Mouse (Mus musculus) right cerebral cortex, adult 2 months (tissue): ENCODE data around the gene Ipcef1.
A peak's percentile ranks its signal among the peaks of the same experiment; 100 is the strongest.

Experiments
- DNase-seq, 2 experiments: peaks; one replicate each; pipeline ENCODE4 v3.0.0; 2021 to 2022; ENCODE audit warnings: low spot score in 2 of 2

Gene Ipcef1

GRCm38 (mm10) chr10:6967588-6968242 lies 84.6 kb downstream of the Ipcef1 start:
- no peak for DNase-seq

- no peak for DNase-seq
Measured at GRCm38 (mm10) chr10:6958791-6959190, 93.5 kb downstream of the Ipcef1 start.

GRCm38 (mm10) chr10:6956357-6956756 lies 95.9 kb downstream of the Ipcef1 start:
- no peak for DNase-seq

- DNase-seq = no peak
Measured at GRCm38 (mm10) chr10:6954533-6954932, 97.7 kb downstream of the Ipcef1 start.

- no peak for DNase-seq
Measured at GRCm38 (mm10) chr10:6953115-6953514, 99.2 kb downstream of the Ipcef1 start.

GRCm38 (mm10) chr10:6936671-6937425 lies 115.4 kb downstream of the Ipcef1 start:
- peak; percentile 80 to 81 for DNase-seq

- DNase-seq = no peak
Measured at GRCm38 (mm10) chr10:6934776-6935175, 117.5 kb downstream of the Ipcef1 start.

- no peak for DNase-seq
Measured at GRCm38 (mm10) chr10:6930889-6931288, 121.4 kb downstream of the Ipcef1 start.

- no peak for DNase-seq
Measured at GRCm38 (mm10) chr10:6930398-6930797, 121.9 kb downstream of the Ipcef1 start.

GRCm38 (mm10) chr10:6928905-6929304 lies 123.4 kb downstream of the Ipcef1 start:
- DNase-seq = no peak

GRCm38 (mm10) chr10:6927600-6928223 lies 124.6 kb downstream of the Ipcef1 start:
- no peak for DNase-seq

- DNase-seq = no peak
Measured at GRCm38 (mm10) chr10:6926724-6927123, 125.6 kb downstream of the Ipcef1 start.

GRCm38 (mm10) chr10:6916545-6917257 lies 135.6 kb downstream of the Ipcef1 start:
- DNase-seq = peak; percentile 83 to 84

- DNase-seq = no peak
Measured at GRCm38 (mm10) chr10:6915991-6916390, 136.3 kb downstream of the Ipcef1 start.

GRCm38 (mm10) chr10:6909763-6910162 lies 142.5 kb downstream of the Ipcef1 start:
- DNase-seq = peak in 1 of 2 experiments; percentile 45

GRCm38 (mm10) chr10:6901819-6902393 lies 150.4 kb downstream of the Ipcef1 start:
- DNase-seq = no peak

GRCm38 (mm10) chr10:6900126-6900525 lies 152.2 kb downstream of the Ipcef1 start:
- DNase-seq = no peak

GRCm38 (mm10) chr10:6896659-6897303 lies 155.5 kb downstream of the Ipcef1 start:
- DNase-seq = no peak

- peak in 1 of 2 experiments; percentile 29 for DNase-seq
Measured at GRCm38 (mm10) chr10:6895796-6896195, 156.5 kb downstream of the Ipcef1 start.

GRCm38 (mm10) chr10:6890348-6891009 lies 161.8 kb downstream of the Ipcef1 start:
- no peak for DNase-seq
